Mouse (Mus musculus) cerebellum, adult 9-10 months (tissue): ENCODE measurements at regions not wholly inside any gene's neighbourhood (a gene's known extent, or its start where the extent isn't known, plus 50 kb on each side); places are given as distances from the start of the nearest gene placed in this dataset.
"Not testable (repeated sequence)": the region's sequence is repeated elsewhere in the genome, so short reads cannot be mapped to it uniquely, and the experiment has no call there.

Source experiments
- DNase-seq: peaks from one replicate; pipeline ENCODE4 v3.0.0; 2022

GRCm38 (mm10) chr16:82661015-82661414 is 167.2 kb upstream of the Gm21833 start:
- DNase-seq = peak; percentile 98

- DNase-seq = no peak
These were observed 153.3 kb upstream of the Gm21833 start for GRCm38 (mm10) chr16:82674926-82675325.

- not testable (repeated sequence) for DNase-seq
These were observed 145.1 kb upstream of the Gm21833 start for GRCm38 (mm10) chr16:82683113-82683512.

GRCm38 (mm10) chr16:82700922-82701321 is 127.3 kb upstream of the Gm21833 start:
- DNase-seq = no peak

GRCm38 (mm10) chr16:82711161-82711560 is 117.0 kb upstream of the Gm21833 start:
- DNase-seq = peak; percentile 88

GRCm38 (mm10) chr16:82734117-82734516 is 94.1 kb upstream of the Gm21833 start:
- no peak for DNase-seq

- DNase-seq = no peak
These were observed 69.7 kb upstream of the Gm21833 start for GRCm38 (mm10) chr16:82758466-82758865.
